Mouse (Mus musculus): ENCODE measurements around the gene Pgp. TPM values are rescaled to one million over a fixed set of nuclear protein-coding genes. Genes with fewer than 3 reads are reported as not detected.

The Pgp gene
- polyA plus RNA-seq, 1 experiment from 2014 or later, result 61.7 TPM

- WGBS, result 94% methylated on average over 6 of the region's 6 CpGs
- H3K4me1 ChIP-seq (replicated peaks; ENCODE audit: insufficient read depth, low read length), result peaks cover 31% of the 10 kb centered on the region
Observed at GRCm38 (mm10) chr17:24475586-24475985, 5.4 kb downstream of the Pgp start.

GRCm38 (mm10) chr17:24476022-24476776, 6.0 kb downstream of the Pgp start:
- DNase-seq (ENCODE audit: low spot score) (no peak), ATAC-seq (replicated peaks; ENCODE audit: low FRiP score, low read depth) (no peak)
- no peak for TF ChIP-seq CTCF (IDR thresholded peaks at IDR 0.05; ENCODE audit: low read depth)
- no peak overlapping the region for H3K27ac ChIP-seq
- H3K4me3 ChIP-seq (replicated peaks; ENCODE audit: low read depth, low read length), result no peak overlapping the region
- no peaks in the 10 kb centered on the region for H3K27me3 ChIP-seq (ENCODE audit: insufficient read depth, low read length)
- H3K36me3 ChIP-seq (ENCODE audit: insufficient read depth, low read length), result peaks cover 29% of the 10 kb centered on the region
- 90% methylated on average over 10 of the region's 10 CpGs for WGBS
- no peaks in the 10 kb centered on the region for H3K9me3 ChIP-seq (replicated peaks; ENCODE audit: low read length)
- no peak overlapping the region for H3K4me2 ChIP-seq (ENCODE audit: low read length)
- peaks cover 27% of the 10 kb centered on the region for H3K4me1 ChIP-seq (replicated peaks; ENCODE audit: insufficient read depth, low read length)
- H3K9ac ChIP-seq (ENCODE audit: low read depth, low read length), result no peak overlapping the region

More at GRCm38 (mm10) chr17:24475586-24475985, 5.4 kb downstream of the Pgp start:
- TF ChIP-seq CTCF (IDR thresholded peaks at IDR 0.05; ENCODE audit: low read depth), result no peak
- no peaks in the 10 kb centered on the region for H3K27me3 ChIP-seq (ENCODE audit: insufficient read depth, low read length)
- peaks cover 29% of the 10 kb centered on the region for H3K36me3 ChIP-seq (ENCODE audit: insufficient read depth, low read length)
- H3K27ac ChIP-seq, result no peak overlapping the region
- H3K4me3 ChIP-seq (replicated peaks; ENCODE audit: low read depth, low read length), result no peak overlapping the region
- H3K9me3 ChIP-seq (replicated peaks; ENCODE audit: low read length), result no peaks in the 10 kb centered on the region
- H3K9ac ChIP-seq (ENCODE audit: low read depth, low read length), result no peak overlapping the region
- DNase-seq (ENCODE audit: low spot score) (no peak), ATAC-seq (replicated peaks; ENCODE audit: low FRiP score, low read depth) (no peak)
- H3K4me2 ChIP-seq (ENCODE audit: low read length), result no peak overlapping the region

GRCm38 (mm10) chr17:24477053-24477984, 7.1 kb downstream of the Pgp start:
- WGBS, result 90% methylated on average over 20 of the region's 20 CpGs
- no peak overlapping the region for H3K4me2 ChIP-seq (ENCODE audit: low read length)
- ATAC-seq (replicated peaks; ENCODE audit: low FRiP score, low read depth), result no peak
- no peak for DNase-seq (ENCODE audit: low spot score)
- no peak overlapping the region for H3K4me3 ChIP-seq (replicated peaks; ENCODE audit: low read depth, low read length)
- peak overlapping the region; percentile 69; the same call in 1 of the 2 replicates for H3K9ac ChIP-seq (ENCODE audit: low read depth, low read length)
- H3K27ac ChIP-seq, result no peak overlapping the region
- no peaks in the 10 kb centered on the region for H3K9me3 ChIP-seq (replicated peaks; ENCODE audit: low read length)
- no peaks in the 10 kb centered on the region for H3K27me3 ChIP-seq (ENCODE audit: insufficient read depth, low read length)
- H3K36me3 ChIP-seq (ENCODE audit: insufficient read depth, low read length), result peaks cover 29% of the 10 kb centered on the region
- TF ChIP-seq CTCF (IDR thresholded peaks at IDR 0.05; ENCODE audit: low read depth), result no peak
- peaks cover 17% of the 10 kb centered on the region for H3K4me1 ChIP-seq (replicated peaks; ENCODE audit: insufficient read depth, low read length)

GRCm38 (mm10) chr17:24477985-24478600, 7.9 kb downstream of the Pgp start:
- no peak for TF ChIP-seq CTCF (IDR thresholded peaks at IDR 0.05; ENCODE audit: low read depth)
- H3K27ac ChIP-seq, result no peak overlapping the region
- WGBS, result 44% methylated on average over 11 of the region's 11 CpGs
- H3K4me1 ChIP-seq (replicated peaks; ENCODE audit: insufficient read depth, low read length), result peaks cover 9% of the 10 kb centered on the region
- no peaks in the 10 kb centered on the region for H3K27me3 ChIP-seq (ENCODE audit: insufficient read depth, low read length)
- H3K9ac ChIP-seq (ENCODE audit: low read depth, low read length), result peak overlapping the region; percentile 69; the same call in 1 of the 2 replicates
- peak overlapping the region; percentile 63 for H3K4me3 ChIP-seq (replicated peaks; ENCODE audit: low read depth, low read length)
- ATAC-seq (replicated peaks; ENCODE audit: low FRiP score, low read depth) (no peak), DNase-seq (ENCODE audit: low spot score) (no peak)
- H3K4me2 ChIP-seq (ENCODE audit: low read length), result peak overlapping the region; percentile 73
- no peaks in the 10 kb centered on the region for H3K9me3 ChIP-seq (replicated peaks; ENCODE audit: low read length)
- peaks cover 29% of the 10 kb centered on the region for H3K36me3 ChIP-seq (ENCODE audit: insufficient read depth, low read length)

- H3K27ac ChIP-seq, result peak within 1 kb of the TSS; percentile 83
- ATAC-seq (replicated peaks; ENCODE audit: low FRiP score, low read depth) (peak; percentile 89), DNase-seq (ENCODE audit: low spot score) (peak; percentile 98)
- peak within 1 kb of the TSS; percentile 69 for H3K9ac ChIP-seq (ENCODE audit: low read depth, low read length)
- no peaks in the 10 kb centered on the region for H3K27me3 ChIP-seq (ENCODE audit: insufficient read depth, low read length)
- H3K4me1 ChIP-seq (replicated peaks; ENCODE audit: insufficient read depth, low read length), result peaks cover 7% of the 10 kb centered on the region
- peak within 1 kb of the TSS; percentile 73 for H3K4me2 ChIP-seq (ENCODE audit: low read length)
- TF ChIP-seq CTCF (IDR thresholded peaks at IDR 0.05; ENCODE audit: low read depth), result peak; percentile 91
- peak within 1 kb of the TSS; percentile 63 for H3K4me3 ChIP-seq (replicated peaks; ENCODE audit: low read depth, low read length)
- H3K36me3 ChIP-seq (ENCODE audit: insufficient read depth, low read length), result peaks cover 29% of the 10 kb centered on the region
- under 1% methylated on average over 48 of the region's 48 CpGs for WGBS
- no peaks in the 10 kb centered on the region for H3K9me3 ChIP-seq (replicated peaks; ENCODE audit: low read length)
Observed at GRCm38 (mm10) chr17:24478663-24479380, 8.6 kb downstream of the Pgp start, which contains the start of gene Mlst8. Gene Mlst8, minus strand, starts transcription at chr17:24479078.

Data from kidney, postnatal 0 days (tissue).